Mouse (Mus musculus) stomach, embryonic 16.5 days (tissue): ENCODE results near the gene Mapk11. TPM values are rescaled to one million over a fixed set of nuclear protein-coding genes. Genes with fewer than 3 reads are reported as not detected.

ENCODE experiments used
- ATAC-seq: fragments of 200-750 bp; cut with Nextera tagmentation; 2 replicates; pipeline ENCODE4 v1.8.0; 2017; ENCODE audit warnings: moderate number of reproducible peaks, moderate TSS enrichment; ENCODE audit not compliant: insufficient read depth, low FRiP score
- H3K27ac ChIP-seq: fragments of 300-500 bp; sonication (generic); 2 replicates; pipeline ENCODE4 v1.5.1; 2014; ENCODE audit warnings: low read length
- H3K27me3 ChIP-seq: fragments of 300-500 bp; sonication (generic); 2 replicates; pipeline ENCODE4 v1.6.1; 2014; ENCODE audit warnings: low read length, control low read depth, mixed read lengths; ENCODE audit not compliant: control insufficient read depth, insufficient read depth
- H3K36me3 ChIP-seq: fragments of 300-500 bp; sonication (generic); 2 replicates; pipeline ENCODE4 v1.6.1; 2014; ENCODE audit warnings: low read length; ENCODE audit not compliant: control insufficient read depth, insufficient read depth
- H3K4me1 ChIP-seq: fragments of 300-500 bp; sonication (generic); 2 replicates; pipeline ENCODE4 v1.6.1; 2014; ENCODE audit warnings: low read length, control low read depth, mixed read lengths; ENCODE audit not compliant: control insufficient read depth, insufficient read depth
- H3K4me2 ChIP-seq: fragments of 300-500 bp; sonication (generic); 2 replicates; pipeline ENCODE4 v1.6.1; 2014; ENCODE audit warnings: low read depth, low read length, mixed read lengths
- H3K4me3 ChIP-seq: fragments of 300-500 bp; sonication (generic); replicated peaks from 2 replicates; pipeline ENCODE4 v1.5.1; 2014; ENCODE audit warnings: mild to moderate bottlenecking, low read length
- H3K9ac ChIP-seq: fragments of 300-500 bp; sonication (generic); 2 replicates; pipeline ENCODE4 v1.6.1; 2014; ENCODE audit warnings: low read length
- H3K9me3 ChIP-seq: fragments of 300-500 bp; sonication (generic); replicated peaks from 2 replicates; pipeline ENCODE4 v1.6.1; 2016; ENCODE audit warnings: low read length, control low read depth; ENCODE audit not compliant: control insufficient read depth
- WGBS: fragments of 180-500 bp; shearing (Covaris S2); extraction: QIAGEN DNeasy Blood & Tissue Kit; methylation state at CpG from one replicate; pipeline ENCODE4 v1.1.7; 2014; 5-methylcytosine and 5-hydroxymethylcytosine counted together
- polyA plus RNA-seq: library from polyadenylated mRNA; unstranded; fragments of >200 nt; fragmentation: Nextera tagmentation; extraction: Ambion mirVana; gene quantifications from 2 replicates; pipeline ENCODE4 v1.2.1, GENCODE M21; 2015

Gene Mapk11
- polyA plus RNA-seq, 1 experiment from 2014 or later, result 5.1 TPM

- Histone ChIP-seq H3K27ac (peak overlapping the region; percentile 97), H3K27me3 (no peaks in the 10 kb centered on the region), H3K36me3 (no peaks in the 10 kb centered on the region), H3K4me2 (peak overlapping the region; percentile 90), H3K9ac (peak overlapping the region; percentile 63), H3K9me3 (no peaks in the 10 kb centered on the region), H3K4me1 (peaks cover 72% of the 10 kb centered on the region), H3K4me3 (peak overlapping the region; percentile 19; the same call in 1 of the 2 replicates)
- 8% methylated on average over 5 of the region's 5 CpGs for WGBS
- ATAC-seq, result no peak
These were observed 27.7 kb upstream of the Mapk11 start for GRCm38 (mm10) chr15:89177121-89177520.

- H3K9ac ChIP-seq, result 0 out of 2 replicates have a peak overlapping the region, but pooled peaks have one; percentile 22
- H3K27ac ChIP-seq, result peak overlapping the region; percentile 54
- no peaks in the 10 kb centered on the region for H3K36me3 ChIP-seq
- no peak overlapping the region for H3K4me3 ChIP-seq
- 61% methylated on average over 13 of the region's 13 CpGs for WGBS
- H3K4me2 ChIP-seq, result peak overlapping the region; percentile 90; the same call in 1 of the 2 replicates
- H3K4me1 ChIP-seq, result peaks cover 70% of the 10 kb centered on the region
- no peaks in the 10 kb centered on the region for H3K27me3 ChIP-seq
- H3K9me3 ChIP-seq, result no peaks in the 10 kb centered on the region
- no peak for ATAC-seq
These were observed 26.2 kb upstream of the Mapk11 start for GRCm38 (mm10) chr15:89175411-89176155.

DNA sequence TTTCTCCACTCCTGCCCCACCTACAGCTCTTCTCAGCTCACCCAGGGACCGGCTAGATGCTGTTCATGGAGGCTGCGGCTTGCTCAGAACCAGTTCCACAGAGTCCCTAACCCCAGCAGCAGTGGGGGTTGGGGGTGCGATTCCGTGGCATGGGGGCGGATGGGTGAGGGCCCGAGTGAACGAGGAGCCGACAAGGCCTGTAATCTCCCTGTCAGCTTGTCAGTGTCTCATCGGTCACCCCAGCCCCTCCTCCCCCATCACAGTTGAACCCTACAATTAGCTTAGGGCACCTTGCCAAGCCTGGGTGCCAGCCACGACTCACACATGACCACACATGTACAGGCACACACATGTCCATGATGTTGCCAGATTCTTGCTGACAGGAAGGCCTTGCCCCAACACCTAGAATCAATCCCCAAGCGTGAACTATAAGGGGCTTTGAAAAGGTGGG lies 25.5 kb upstream of the Mapk11 start:
- 54% methylated on average over 11 of the region's 11 CpGs for WGBS
- H3K36me3 ChIP-seq, result no peaks in the 10 kb centered on the region
- peaks cover 76% of the 10 kb centered on the region for H3K4me1 ChIP-seq
- no peaks in the 10 kb centered on the region for H3K27me3 ChIP-seq
- H3K4me3 ChIP-seq, result no peak overlapping the region
- ATAC-seq, result no peak
- no peaks in the 10 kb centered on the region for H3K9me3 ChIP-seq
- H3K9ac ChIP-seq, result peak overlapping the region; percentile 53; the same call in 1 of the 2 replicates
- peak overlapping the region; percentile 99; the same call in 1 of the 2 replicates for H3K4me2 ChIP-seq
- H3K27ac ChIP-seq, result peak overlapping the region; percentile 54

GRCm38 (mm10) chr15:89173906-89174214 lies 24.4 kb upstream of the Mapk11 start:
- H3K27me3 ChIP-seq, result no peaks in the 10 kb centered on the region
- peak overlapping the region; percentile 54 for H3K27ac ChIP-seq
- H3K4me3 ChIP-seq, result peak overlapping the region; percentile 62
- peak; percentile 52 for ATAC-seq
- WGBS, result 3% methylated on average over 15 of the region's 15 CpGs
- H3K9me3 ChIP-seq, result no peaks in the 10 kb centered on the region
- peaks cover 85% of the 10 kb centered on the region for H3K4me1 ChIP-seq
- peak overlapping the region; percentile 99 for H3K4me2 ChIP-seq
- no peaks in the 10 kb centered on the region for H3K36me3 ChIP-seq
- H3K9ac ChIP-seq, result peak overlapping the region; percentile 82

DNA sequence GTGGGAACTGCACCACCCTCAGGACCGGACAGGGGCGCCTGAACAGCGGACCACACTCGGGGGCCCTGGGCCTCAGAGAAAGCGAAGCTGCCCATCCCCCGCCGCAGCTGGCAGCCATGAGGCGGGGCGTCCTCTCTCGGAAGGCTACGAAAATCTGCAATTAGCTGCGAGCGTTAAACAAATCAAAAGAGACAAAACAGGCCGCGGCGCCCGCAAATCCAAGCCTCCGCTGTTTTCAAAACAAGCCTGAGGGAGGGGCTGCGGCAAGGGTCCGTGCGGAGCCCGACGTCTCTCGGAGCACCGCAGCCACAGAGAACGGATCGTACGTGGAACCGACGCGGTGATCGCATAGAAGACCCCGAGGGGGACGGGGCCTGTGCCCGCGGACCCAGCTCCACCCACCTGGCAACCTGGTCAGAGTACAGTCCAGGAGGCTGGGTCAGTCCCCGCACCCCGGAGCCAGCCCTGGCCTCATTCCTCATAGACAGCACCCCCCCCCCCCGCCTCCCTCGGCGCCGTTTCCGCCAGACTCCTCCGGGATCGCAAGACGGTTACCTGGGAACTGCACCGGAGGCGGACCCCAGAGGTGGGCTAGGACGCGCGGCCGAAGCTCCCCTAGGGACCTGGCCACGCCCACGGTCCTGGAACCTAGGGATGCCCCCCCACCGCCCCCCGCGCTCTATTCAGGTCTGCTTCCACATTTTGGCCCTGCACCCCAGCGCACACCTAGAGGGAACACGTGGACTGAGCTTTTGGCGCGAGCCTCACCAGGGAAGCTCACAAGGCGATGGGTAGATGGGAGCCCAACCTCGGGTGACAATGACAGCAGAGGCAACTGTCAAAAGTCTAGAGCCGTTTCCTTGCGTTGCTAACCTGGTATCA lies 23.8 kb upstream of the Mapk11 start:
- no peaks in the 10 kb centered on the region for H3K9me3 ChIP-seq
- peak overlapping the region; percentile 99 for H3K4me2 ChIP-seq
- H3K4me1 ChIP-seq, result peaks cover 82% of the 10 kb centered on the region
- peak overlapping the region; percentile 82 for H3K9ac ChIP-seq
- H3K36me3 ChIP-seq, result no peaks in the 10 kb centered on the region
- under 1% methylated on average over 65 of the region's 65 CpGs for WGBS
- H3K27ac ChIP-seq, result peak overlapping the region; percentile 54
- no peak for ATAC-seq
- no peaks in the 10 kb centered on the region for H3K27me3 ChIP-seq
- H3K4me3 ChIP-seq, result peak overlapping the region; percentile 62

- ATAC-seq, result no peak
- H3K9me3 ChIP-seq, result no peaks in the 10 kb centered on the region
- peak overlapping the region; percentile 99 for H3K4me2 ChIP-seq
- peak overlapping the region; percentile 54 for H3K27ac ChIP-seq
- no peaks in the 10 kb centered on the region for H3K27me3 ChIP-seq
- no peaks in the 10 kb centered on the region for H3K36me3 ChIP-seq
- peaks cover 74% of the 10 kb centered on the region for H3K4me1 ChIP-seq
- peak overlapping the region; percentile 82 for H3K9ac ChIP-seq
- peak overlapping the region; percentile 62 for H3K4me3 ChIP-seq
- 46% methylated on average over 17 of the region's 17 CpGs for WGBS
These were observed 23.0 kb upstream of the Mapk11 start for GRCm38 (mm10) chr15:89172276-89172935.

GRCm38 (mm10) chr15:89171526-89172051 lies 22.2 kb upstream of the Mapk11 start:
- Histone ChIP-seq H3K27me3 (no peaks in the 10 kb centered on the region), H3K9me3 (no peaks in the 10 kb centered on the region), H3K4me3 (no peak overlapping the region), H3K4me1 (peaks cover 66% of the 10 kb centered on the region), H3K27ac (no peak overlapping the region), H3K9ac (no peak overlapping the region), H3K4me2 (no peak overlapping the region), H3K36me3 (peaks cover 6% of the 10 kb centered on the region)
- 86% methylated on average over 5 of the region's 5 CpGs for WGBS
- ATAC-seq, result no peak

- H3K4me3 ChIP-seq, result no peak overlapping the region
- H3K36me3 ChIP-seq, result peaks cover 20% of the 10 kb centered on the region
- peaks cover 52% of the 10 kb centered on the region for H3K4me1 ChIP-seq
- 30% methylated on average over 3 of the region's 3 CpGs for WGBS
- peak overlapping the region; percentile 34; the same call in 1 of the 2 replicates for H3K4me2 ChIP-seq
- H3K27me3 ChIP-seq, result no peaks in the 10 kb centered on the region
- H3K9me3 ChIP-seq, result no peaks in the 10 kb centered on the region
- peak overlapping the region; percentile 52; the same call in 1 of the 2 replicates for H3K9ac ChIP-seq
- H3K27ac ChIP-seq, result peak overlapping the region; percentile 90
- ATAC-seq, result no peak
These were observed 20.7 kb upstream of the Mapk11 start for GRCm38 (mm10) chr15:89170102-89170501.
